Mouse (Mus musculus): ENCODE results near the gene Zfp628.
"Not testable (repeated sequence)": the region's sequence is repeated elsewhere in the genome, so short reads cannot be mapped to it uniquely, and the experiment has no call there.

The Zfp628 gene

DNA sequence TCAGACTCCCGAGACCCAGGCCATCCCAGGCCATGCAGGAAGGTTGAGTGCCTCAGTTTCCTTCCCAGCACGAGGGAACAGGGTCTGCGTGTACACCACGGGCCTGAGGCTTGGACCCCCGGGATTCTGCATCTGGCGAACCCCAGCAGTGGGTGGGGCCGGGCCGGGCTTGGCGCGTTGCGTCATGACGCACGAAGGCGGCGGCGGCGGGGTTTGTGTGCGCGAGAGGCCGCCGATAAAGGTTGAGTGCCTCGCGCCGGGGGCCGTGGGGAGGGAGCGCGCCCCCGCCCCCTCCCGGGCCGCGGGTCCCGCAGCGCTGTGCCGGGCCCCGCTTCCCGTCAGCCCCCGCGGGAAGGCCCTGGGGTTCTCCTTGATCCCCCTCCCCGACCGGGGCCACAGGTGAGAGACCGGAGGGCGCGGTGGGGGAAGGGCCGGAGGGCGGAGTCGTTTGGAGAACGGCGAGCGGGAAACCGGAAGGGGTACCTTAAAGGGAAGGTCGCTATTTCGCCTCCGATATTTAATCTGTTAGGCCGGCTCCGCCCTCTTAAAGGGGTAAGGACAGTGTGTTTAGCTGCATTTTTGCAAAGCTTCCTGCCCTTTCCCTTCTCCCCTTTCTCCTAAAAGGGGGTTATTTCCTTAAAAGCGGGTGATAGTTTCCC, at the start of gene Zfp628:
Gene Zfp628, plus strand, starts transcription at position 211 of the 659 bp plus-strand sequence.
- DNase-seq (ENCODE audit: low read depth, low spot score): peak; percentile 93

GRCm38 (mm10) chr7:4865579-4866493, 49.2 kb upstream of the Zfp628 start:
- peak; percentile 98 for DNase-seq (ENCODE audit: low read depth, low spot score)

GRCm38 (mm10) chr7:4866631-4867180, 48.3 kb upstream of the Zfp628 start:
- no peak for DNase-seq (ENCODE audit: low read depth, low spot score)

DNA sequence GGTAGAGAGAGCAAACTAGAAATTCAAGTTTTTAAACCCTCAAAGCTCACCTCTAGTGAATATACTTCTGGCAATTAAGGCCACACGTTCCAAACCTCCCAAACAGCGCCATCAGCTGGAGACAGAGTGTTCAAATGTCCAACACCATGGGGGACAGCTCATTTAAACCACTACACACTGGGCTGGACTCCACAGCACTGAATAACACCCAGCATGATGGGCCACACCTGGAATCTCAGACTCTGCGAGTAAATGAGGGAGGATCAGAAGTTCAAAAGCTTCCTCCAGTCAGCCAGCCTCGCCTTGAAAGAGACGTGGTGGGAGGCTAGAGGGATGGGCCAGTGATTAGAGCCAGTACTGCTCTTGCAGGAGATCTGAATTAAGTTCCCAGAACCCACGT, 44.9 kb upstream of the Zfp628 start, which contains the start of gene Isoc2b:
Gene Isoc2b, minus strand, starts transcription at position 126 of the 400 bp plus-strand sequence.
- DNase-seq (ENCODE audit: low read depth, low spot score): no peak

- peak; percentile 95 for DNase-seq (ENCODE audit: low read depth, low spot score)
These were observed 38.2 kb upstream of the Zfp628 start, which contains the start of gene Isoc2a for GRCm38 (mm10) chr7:4876753-4877221. Isoc2a (plus strand) TSS chr7:4877153.

DNA sequence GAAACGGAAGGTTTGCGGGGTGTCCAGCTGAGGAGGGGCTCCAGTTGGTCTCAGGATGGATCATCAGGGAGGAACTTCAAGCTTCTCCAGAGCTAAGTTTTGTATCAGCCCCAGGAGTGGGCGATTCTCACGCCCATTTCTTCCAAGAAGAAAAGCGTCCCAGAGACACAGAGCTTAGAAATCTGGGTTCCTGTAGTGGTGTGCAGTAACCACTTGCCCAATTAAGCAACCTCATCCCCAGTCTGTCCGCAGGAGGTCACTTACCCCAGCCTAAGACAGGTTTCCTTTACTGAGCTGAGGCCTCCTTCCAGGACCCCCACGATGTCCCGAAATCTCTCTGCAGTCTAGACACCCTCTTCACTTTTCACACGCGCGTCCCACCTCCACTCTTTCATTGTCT, 37.8 kb upstream of the Zfp628 start:
- no peak for DNase-seq (ENCODE audit: low read depth, low spot score)

DNA sequence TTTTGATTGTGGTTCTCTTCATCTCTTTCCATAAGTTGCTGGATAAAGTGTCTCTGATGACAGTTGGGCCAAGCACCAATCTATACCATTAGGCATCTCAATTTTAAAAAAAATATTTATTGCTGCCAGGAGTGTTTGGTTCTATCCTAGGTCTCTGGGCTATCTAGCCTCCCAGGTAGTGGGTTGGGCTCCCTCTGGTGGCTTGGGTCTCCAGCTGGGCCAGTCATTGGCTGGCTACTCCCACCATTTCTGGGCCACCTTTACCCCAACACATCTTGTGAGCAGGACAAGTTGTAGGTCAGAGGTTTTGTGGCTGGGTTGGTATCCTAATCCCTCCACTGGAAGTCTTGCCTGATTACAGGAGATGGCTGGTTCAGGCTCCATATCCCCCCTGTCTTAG, 36.8 kb upstream of the Zfp628 start:
- peak; percentile 50 for DNase-seq (ENCODE audit: low read depth, low spot score)

DNA sequence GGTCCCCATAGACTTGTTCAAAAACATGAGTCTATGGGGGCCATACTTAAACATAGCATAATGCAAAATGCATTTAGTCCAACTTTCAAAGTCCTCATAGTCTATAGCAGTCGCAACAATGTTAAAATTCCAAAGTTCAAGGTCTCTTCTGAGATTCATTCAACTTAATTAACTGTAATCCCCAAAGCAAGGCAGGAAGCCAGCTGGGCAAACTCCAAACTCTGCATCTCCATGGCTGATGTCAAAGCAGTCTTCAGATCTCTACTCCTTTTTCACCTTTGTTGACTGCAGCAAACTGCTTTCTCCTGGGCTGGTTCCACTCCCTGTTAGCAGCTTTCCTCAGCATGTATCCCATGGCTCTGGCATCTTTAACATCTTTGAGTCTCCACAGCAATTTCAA, 36.0 kb upstream of the Zfp628 start:
- DNase-seq (ENCODE audit: low read depth, low spot score): not testable (repeated sequence)

DNA sequence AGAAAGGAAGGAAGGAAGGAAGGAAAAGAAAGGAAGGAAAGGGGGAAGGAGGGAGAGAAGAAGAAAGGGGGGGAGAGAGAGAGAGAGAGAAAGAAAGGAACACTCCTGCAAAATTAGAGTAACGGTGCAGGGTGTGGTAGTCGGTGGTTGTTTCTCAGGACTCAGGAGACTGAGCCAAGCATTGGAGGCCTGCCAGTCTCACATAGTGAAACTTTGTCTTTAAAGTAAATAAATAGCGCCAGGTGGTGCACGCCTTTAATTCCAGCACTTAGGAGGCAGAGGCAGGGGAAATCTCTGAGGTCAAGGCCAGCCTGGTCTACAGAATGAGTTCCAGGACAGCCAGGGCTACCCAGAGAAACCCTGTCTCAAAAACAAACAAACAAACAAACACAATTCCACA, 28.3 kb upstream of the Zfp628 start:
- no peak for DNase-seq (ENCODE audit: low read depth, low spot score)

GRCm38 (mm10) chr7:4895186-4895585, 19.8 kb upstream of the Zfp628 start:
- no peak for DNase-seq (ENCODE audit: low read depth, low spot score)

DNA sequence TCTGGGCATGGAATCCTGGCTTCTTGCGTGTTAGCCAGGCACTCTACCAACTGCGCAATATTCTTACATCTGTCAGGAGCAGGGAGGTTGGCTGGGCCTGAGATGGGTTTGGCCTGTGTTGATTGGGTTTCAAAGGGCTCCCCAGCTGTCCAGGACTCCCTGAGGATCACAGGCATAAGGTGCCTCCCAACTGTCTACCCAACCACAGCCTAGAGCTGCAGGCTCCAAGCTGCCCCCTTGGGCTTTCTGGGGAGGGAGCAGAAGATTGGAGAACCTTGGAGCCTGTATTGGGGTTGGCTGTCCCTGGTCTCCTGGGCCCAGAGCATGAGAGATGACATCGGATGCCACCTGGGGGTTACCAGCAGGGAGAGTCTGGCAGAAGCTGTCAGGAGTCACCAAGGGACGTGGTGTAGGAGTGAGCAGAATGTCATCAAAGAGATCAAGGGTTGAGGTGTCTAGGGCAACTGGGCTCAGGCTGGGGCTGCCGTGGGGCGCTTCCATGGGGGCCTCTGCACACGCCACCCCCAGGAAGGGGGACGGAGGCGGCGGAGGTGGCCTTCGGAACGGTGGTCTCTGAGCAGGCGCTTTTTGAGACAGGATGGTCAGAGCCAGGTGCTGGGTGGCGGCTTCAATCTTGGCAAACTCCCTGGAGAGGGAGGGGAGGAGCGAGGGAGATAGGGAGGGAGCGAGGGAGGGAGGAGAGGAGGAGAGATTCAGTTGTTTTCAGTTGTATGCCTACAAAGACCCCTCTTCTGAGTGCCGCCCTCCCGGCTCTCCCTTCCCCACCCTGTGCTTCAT, 16.0 kb upstream of the Zfp628 start:
- DNase-seq (ENCODE audit: low read depth, low spot score): no peak

DNA sequence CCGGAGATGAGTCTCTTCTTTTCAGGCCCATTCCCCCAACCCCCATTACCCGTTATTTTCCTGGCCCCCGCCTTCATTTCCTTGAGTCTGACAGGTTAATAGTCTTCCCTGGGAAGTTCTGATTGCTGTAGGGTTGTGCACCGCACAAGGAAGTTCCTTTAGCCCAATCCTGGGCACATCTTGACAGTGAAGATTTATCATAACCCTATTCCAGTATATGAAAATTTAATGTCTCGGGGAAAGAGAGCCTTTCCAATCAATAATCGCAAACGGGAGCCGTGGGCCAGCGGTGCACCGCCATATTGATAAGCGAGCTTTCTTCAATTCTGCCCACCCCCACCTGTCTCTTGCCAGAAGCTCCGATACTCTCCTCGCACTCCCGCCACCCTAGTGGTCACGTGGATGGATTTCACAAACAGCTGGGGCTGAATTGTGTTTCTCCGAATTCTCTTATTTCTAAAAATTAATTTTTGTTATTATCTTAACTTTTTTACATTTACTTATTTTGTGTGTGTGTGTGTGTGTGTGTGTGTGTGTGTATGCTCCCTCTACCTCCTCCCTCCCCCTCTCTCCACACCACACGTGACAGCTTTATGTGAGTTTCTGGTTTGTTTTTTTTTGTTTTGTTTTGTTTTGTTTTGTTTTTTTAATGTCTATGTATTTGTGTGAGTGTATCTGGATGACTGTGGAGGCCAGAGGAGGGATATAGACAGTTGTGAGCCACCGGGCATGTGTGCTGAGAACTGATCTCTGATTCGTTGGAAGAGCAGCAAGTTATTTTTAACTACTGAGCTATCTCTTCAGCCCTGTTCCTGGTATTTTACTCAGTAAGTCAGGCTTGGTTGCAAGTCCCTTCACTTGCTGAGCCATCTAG, 15.1 kb upstream of the Zfp628 start:
- no peak for DNase-seq (ENCODE audit: low read depth, low spot score)

DNA sequence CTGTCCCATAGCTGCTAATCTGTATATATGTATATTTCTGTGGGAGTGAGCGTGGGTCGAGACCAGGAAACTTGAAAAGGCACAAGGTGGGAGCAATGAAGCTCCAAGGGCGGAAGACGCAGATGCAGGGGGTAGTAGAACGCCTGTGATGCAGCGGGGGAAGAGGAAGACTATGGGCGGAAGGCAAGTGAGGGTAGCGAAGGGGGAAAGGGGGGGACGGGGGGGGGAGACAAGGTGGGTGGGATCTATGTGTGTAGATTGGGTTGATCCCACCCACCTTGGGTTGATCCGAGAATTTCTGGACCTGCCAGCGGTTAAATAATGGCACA, 14.5 kb upstream of the Zfp628 start:
- no peak for DNase-seq (ENCODE audit: low read depth, low spot score)

- DNase-seq (ENCODE audit: low read depth, low spot score): peak; percentile 37
These were observed 13.8 kb upstream of the Zfp628 start for GRCm38 (mm10) chr7:4901171-4901570.

- DNase-seq (ENCODE audit: low read depth, low spot score): no peak
These were observed 12.6 kb upstream of the Zfp628 start for GRCm38 (mm10) chr7:4902404-4902803.

DNA sequence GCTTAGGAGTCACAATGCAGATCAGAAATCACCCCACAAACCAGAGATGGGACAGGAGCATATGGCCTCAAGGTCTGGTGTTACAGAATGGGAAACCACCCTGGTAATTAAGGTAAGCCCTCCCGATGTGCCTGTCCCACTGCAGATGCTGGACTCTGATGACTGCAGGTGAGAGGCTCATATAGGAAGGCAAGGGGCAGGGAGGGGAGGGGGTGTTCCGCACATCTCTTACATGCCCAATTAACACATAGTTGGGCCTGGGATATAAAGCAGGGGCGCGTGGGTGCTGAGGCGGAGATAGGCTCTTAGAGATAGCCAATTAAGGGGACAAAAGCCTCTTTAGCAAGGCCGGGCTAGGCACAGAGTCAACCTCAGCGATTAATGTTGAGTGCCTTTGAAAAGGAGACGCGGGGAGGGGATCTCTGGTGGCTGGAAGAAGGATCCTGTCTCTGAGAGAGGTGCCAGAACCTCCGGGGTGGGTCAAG, 8.5 kb upstream of the Zfp628 start, which contains the start of gene Gm36210:
Gene Gm36210, minus strand, starts transcription at position 51 of the 485 bp plus-strand sequence.
- DNase-seq (ENCODE audit: low read depth, low spot score): no peak

GRCm38 (mm10) chr7:4911561-4911960, 3.5 kb upstream of the Zfp628 start:
- DNase-seq (ENCODE audit: low read depth, low spot score): no peak

- no peak for DNase-seq (ENCODE audit: low read depth, low spot score)
These were observed 2.8 kb upstream of the Zfp628 start for GRCm38 (mm10) chr7:4912248-4912647.

DNA sequence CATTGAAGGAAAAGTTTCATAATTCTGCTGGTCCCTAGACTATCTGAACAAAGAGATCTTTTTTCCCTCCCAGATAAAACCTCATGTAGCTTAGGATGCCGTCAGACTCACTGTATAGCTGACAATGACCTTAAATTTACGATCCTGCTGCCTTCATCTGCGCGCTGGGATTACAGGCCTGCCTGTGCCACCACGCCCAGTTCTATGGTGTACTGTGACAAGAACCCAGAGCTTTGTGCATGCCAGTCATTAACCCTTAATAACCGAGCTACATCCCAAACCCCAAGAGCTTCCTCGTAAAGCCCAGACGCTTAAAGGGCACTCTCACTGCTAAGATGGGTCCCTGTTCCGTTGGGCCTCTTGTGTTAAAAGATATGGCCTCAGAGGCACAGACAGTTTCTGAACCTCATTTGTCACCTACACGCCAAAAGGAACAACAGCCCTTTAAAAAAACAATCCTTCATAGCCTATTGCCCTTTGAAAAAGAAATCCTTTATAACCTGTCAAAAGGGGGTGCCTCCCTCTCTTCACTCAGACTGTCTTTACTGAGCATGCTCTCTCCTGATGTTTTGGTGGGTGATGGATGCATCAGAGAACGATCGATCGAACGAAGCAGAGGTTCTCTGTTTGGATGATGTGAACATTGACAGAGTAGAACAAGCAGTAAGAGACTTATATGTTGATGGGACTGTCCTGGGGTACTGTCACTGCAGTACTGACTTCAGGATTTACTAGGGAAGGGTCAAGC, 826 bp downstream of the Zfp628 start:
- no peak for DNase-seq (ENCODE audit: low read depth, low spot score)

GRCm38 (mm10) chr7:4917494-4917893, 2.5 kb downstream of the Zfp628 start:
- no peak for DNase-seq (ENCODE audit: low read depth, low spot score)

Measured in CD4-positive helper T cell, adult 2 months (primary cell).